Mouse (Mus musculus): ENCODE data around the gene Nrg4. TPM values are rescaled to one million over a fixed set of nuclear protein-coding genes. Genes with fewer than 3 reads are reported as not detected.
A peak's percentile ranks its signal among the peaks of the same experiment; 100 is the strongest.

The Nrg4 gene
- total and polyA plus RNA-seq, 2 experiments from 2014 or later, result 0.24 to 0.94 TPM

DNA sequence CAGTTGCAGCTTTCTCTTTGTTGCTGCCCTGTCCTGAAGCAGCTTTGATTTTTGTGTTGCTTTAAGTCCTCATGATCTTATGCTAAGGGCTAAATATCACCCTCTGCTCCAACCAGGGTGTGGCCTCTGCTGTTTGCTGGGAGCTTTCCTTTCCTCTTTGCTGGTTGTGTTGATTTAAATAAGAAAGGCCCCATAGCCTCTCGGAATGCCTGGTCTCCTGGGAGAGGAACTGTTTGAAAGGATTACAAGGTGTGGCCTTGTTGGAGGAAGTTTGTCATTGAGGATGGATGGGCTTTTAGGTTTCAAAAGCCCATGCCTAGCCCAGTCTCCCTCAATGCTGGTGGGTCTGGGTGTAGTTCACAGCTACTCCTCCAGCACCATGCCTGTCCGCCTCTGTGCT, 110.6 kb downstream of the Nrg4 start:
- H3K4me1 ChIP-seq (ENCODE audit: insufficient read depth), result no peaks in the 10 kb centered on the region
- 66% methylated on average over 2 of the region's 2 CpGs for WGBS
- no peak overlapping the region for H3K4me2 ChIP-seq (ENCODE audit: low read depth)
- TF ChIP-seq CTCF (IDR thresholded peaks at IDR 0.05; ENCODE audit: low read depth), result no peak
- DNase-seq (no peak), ATAC-seq (no peak)
- H3K27ac ChIP-seq (ENCODE audit: low read depth, low read length), result no peak overlapping the region
- H3K36me3 ChIP-seq (ENCODE audit: insufficient read depth), result peaks cover 62% of the 10 kb centered on the region
- no peaks in the 10 kb centered on the region for H3K27me3 ChIP-seq (ENCODE audit: insufficient read depth, low read length)
- no peaks in the 10 kb centered on the region for H3K9me3 ChIP-seq (ENCODE audit: low read length)
- no peak overlapping the region for H3K4me3 ChIP-seq (ENCODE audit: low read depth, low read length)
- no peak overlapping the region for H3K9ac ChIP-seq

- no peaks in the 10 kb centered on the region for H3K4me1 ChIP-seq (ENCODE audit: insufficient read depth)
- TF ChIP-seq CTCF (IDR thresholded peaks at IDR 0.05; ENCODE audit: low read depth), result no peak
- DNase-seq (no peak), ATAC-seq (no peak)
- H3K27ac ChIP-seq (ENCODE audit: low read depth, low read length), result no peak overlapping the region
- H3K9ac ChIP-seq, result no peak overlapping the region
- WGBS, result 72% methylated on average over 3 of the region's 3 CpGs
- H3K4me2 ChIP-seq (ENCODE audit: low read depth), result no peak overlapping the region
- H3K4me3 ChIP-seq (ENCODE audit: low read depth, low read length), result no peak overlapping the region
- H3K27me3 ChIP-seq (ENCODE audit: insufficient read depth, low read length), result no peaks in the 10 kb centered on the region
- peaks cover 58% of the 10 kb centered on the region for H3K36me3 ChIP-seq (ENCODE audit: insufficient read depth)
- H3K9me3 ChIP-seq (ENCODE audit: low read length), result no peaks in the 10 kb centered on the region
These were observed 111.0 kb downstream of the Nrg4 start for GRCm38 (mm10) chr9:55215648-55216047.

DNA sequence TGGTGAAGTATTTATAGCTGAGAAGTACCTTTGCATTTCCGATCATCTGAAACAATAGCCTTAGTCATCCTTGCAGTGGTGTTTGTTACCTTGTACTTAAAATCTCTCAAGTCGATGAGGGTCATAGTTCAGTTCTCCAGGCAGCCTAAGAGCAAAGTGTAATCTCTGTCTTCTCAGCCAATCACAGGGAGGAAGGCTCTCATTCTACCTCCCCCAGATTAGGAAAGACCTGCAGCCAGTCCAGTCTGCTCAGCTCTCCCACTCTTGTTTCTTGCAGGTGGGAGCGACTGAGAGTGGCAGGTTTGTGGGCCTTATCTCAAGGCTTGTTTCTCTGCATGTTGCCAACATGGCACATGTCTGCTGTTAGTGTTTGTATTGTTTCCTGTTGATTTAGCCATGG, 111.6 kb downstream of the Nrg4 start:
- Histone ChIP-seq H3K36me3 (ENCODE audit: insufficient read depth) (peaks cover 52% of the 10 kb centered on the region), H3K9ac (no peak overlapping the region), H3K27me3 (ENCODE audit: insufficient read depth, low read length) (no peaks in the 10 kb centered on the region), H3K4me3 (ENCODE audit: low read depth, low read length) (no peak overlapping the region), H3K4me1 (ENCODE audit: insufficient read depth) (peaks cover 3% of the 10 kb centered on the region; the same call in 1 of the 2 replicates), H3K27ac (ENCODE audit: low read depth, low read length) (no peak overlapping the region), H3K9me3 (ENCODE audit: low read length) (no peaks in the 10 kb centered on the region), H3K4me2 (ENCODE audit: low read depth) (no peak overlapping the region)
- WGBS, result 95% methylated on average over 3 of the region's 3 CpGs
- no peak for TF ChIP-seq CTCF (IDR thresholded peaks at IDR 0.05; ENCODE audit: low read depth)
- DNase-seq (no peak), ATAC-seq (no peak)

- Histone ChIP-seq H3K27ac (ENCODE audit: low read depth, low read length) (no peak overlapping the region), H3K27me3 (ENCODE audit: insufficient read depth, low read length) (no peaks in the 10 kb centered on the region), H3K9me3 (ENCODE audit: low read length) (no peaks in the 10 kb centered on the region), H3K4me1 (ENCODE audit: insufficient read depth) (peaks cover 9% of the 10 kb centered on the region), H3K4me3 (ENCODE audit: low read depth, low read length) (no peak overlapping the region), H3K9ac (no peak overlapping the region), H3K36me3 (ENCODE audit: insufficient read depth) (peaks cover 36% of the 10 kb centered on the region), H3K4me2 (ENCODE audit: low read depth) (no peak overlapping the region)
- ATAC-seq (no peak), DNase-seq (no peak)
- no peak for TF ChIP-seq CTCF (IDR thresholded peaks at IDR 0.05; ENCODE audit: low read depth)
- 92% methylated on average over 1 of the region's 1 CpGs for WGBS
These were observed 113.2 kb downstream of the Nrg4 start for GRCm38 (mm10) chr9:55213396-55213795.

DNA sequence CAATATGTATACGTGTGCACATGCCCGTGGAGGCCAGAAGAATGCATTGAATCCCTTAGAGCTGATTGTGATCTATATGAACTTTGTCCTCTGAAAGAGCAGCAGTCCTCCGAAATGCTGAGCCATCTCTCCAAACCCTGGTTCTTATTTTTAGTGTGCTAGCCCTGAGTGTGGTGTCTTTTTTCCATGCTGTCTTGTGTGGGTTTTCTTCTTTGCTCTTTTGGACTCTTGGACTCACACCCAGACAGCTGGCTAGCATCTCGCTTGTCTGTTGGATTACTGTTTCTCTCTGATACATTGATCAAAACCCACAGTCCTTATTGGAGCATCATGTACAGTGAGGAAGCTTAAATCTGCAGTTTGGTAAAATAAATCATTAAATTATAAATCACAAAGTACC, 115.0 kb downstream of the Nrg4 start:
- no peak for ATAC-seq
- Histone ChIP-seq H3K27ac (ENCODE audit: low read depth, low read length) (no peak overlapping the region), H3K27me3 (ENCODE audit: insufficient read depth, low read length) (no peaks in the 10 kb centered on the region), H3K9me3 (ENCODE audit: low read length) (no peaks in the 10 kb centered on the region), H3K4me2 (ENCODE audit: low read depth) (no peak overlapping the region), H3K4me3 (ENCODE audit: low read depth, low read length) (no peak overlapping the region), H3K9ac (no peak overlapping the region), H3K4me1 (ENCODE audit: insufficient read depth) (peaks cover 13% of the 10 kb centered on the region), H3K36me3 (ENCODE audit: insufficient read depth) (peaks cover 22% of the 10 kb centered on the region)
- 82% methylated on average over 4 of the region's 4 CpGs for WGBS
- no peak for TF ChIP-seq CTCF (IDR thresholded peaks at IDR 0.05; ENCODE audit: low read depth)
- DNase-seq, result no peak

GRCm38 (mm10) chr9:55208790-55209481, 117.7 kb downstream of the Nrg4 start, which contains the start of gene Fbxo22:
TSS of gene Fbxo22 (plus strand) at chr9:55208925.
- DNase-seq, result peak; percentile 90
- ATAC-seq, result peak; percentile 100
- peak within 1 kb of the TSS; percentile 83 for H3K4me3 ChIP-seq (ENCODE audit: low read depth, low read length)
- under 1% methylated on average over 65 of the region's 65 CpGs for WGBS
- TF ChIP-seq CTCF (IDR thresholded peaks at IDR 0.05; ENCODE audit: low read depth), result peak; percentile 54
- H3K36me3 ChIP-seq (ENCODE audit: insufficient read depth), result peaks cover 11% of the 10 kb centered on the region; the same call in 1 of the 2 replicates
- H3K4me2 ChIP-seq (ENCODE audit: low read depth), result peak within 1 kb of the TSS; percentile 83
- peak within 1 kb of the TSS; percentile 76 for H3K27ac ChIP-seq (ENCODE audit: low read depth, low read length)
- H3K27me3 ChIP-seq (ENCODE audit: insufficient read depth, low read length), result no peaks in the 10 kb centered on the region
- H3K9me3 ChIP-seq (ENCODE audit: low read length), result no peaks in the 10 kb centered on the region
- peak within 1 kb of the TSS; percentile 89 for H3K9ac ChIP-seq
- H3K4me1 ChIP-seq (ENCODE audit: insufficient read depth), result peaks cover 13% of the 10 kb centered on the region

- 2% methylated on average over 2 of the region's 2 CpGs for WGBS
- peak overlapping the region; percentile 83 for H3K4me2 ChIP-seq (ENCODE audit: low read depth)
These were observed 118.2 kb downstream of the Nrg4 start for GRCm38 (mm10) chr9:55208458-55208789.

More at GRCm38 (mm10) chr9:55208458-55208789, 118.2 kb downstream of the Nrg4 start:
- peaks cover 13% of the 10 kb centered on the region for H3K4me1 ChIP-seq (ENCODE audit: insufficient read depth)
- H3K9ac ChIP-seq, result peak overlapping the region; percentile 89
- ATAC-seq (peak; percentile 34), DNase-seq (no peak)
- no peaks in the 10 kb centered on the region for H3K9me3 ChIP-seq (ENCODE audit: low read length)
- H3K27ac ChIP-seq (ENCODE audit: low read depth, low read length), result peak overlapping the region; percentile 76
- peaks cover 11% of the 10 kb centered on the region; the same call in 1 of the 2 replicates for H3K36me3 ChIP-seq (ENCODE audit: insufficient read depth)
- H3K27me3 ChIP-seq (ENCODE audit: insufficient read depth, low read length), result no peaks in the 10 kb centered on the region
- no peak for TF ChIP-seq CTCF (IDR thresholded peaks at IDR 0.05; ENCODE audit: low read depth)
- peak overlapping the region; percentile 83 for H3K4me3 ChIP-seq (ENCODE audit: low read depth, low read length)
